Mouse (Mus musculus): Measurements from ENCODE around the gene Hoxa10. TPM values are rescaled to one million over a fixed set of nuclear protein-coding genes. Genes with fewer than 3 reads are reported as not detected.
A peak's percentile ranks its signal among the peaks of the same experiment; 100 is the strongest.

Gene Hoxa10
- polyA plus RNA-seq, 1 experiment from 2014 or later: 0.13 TPM

DNA sequence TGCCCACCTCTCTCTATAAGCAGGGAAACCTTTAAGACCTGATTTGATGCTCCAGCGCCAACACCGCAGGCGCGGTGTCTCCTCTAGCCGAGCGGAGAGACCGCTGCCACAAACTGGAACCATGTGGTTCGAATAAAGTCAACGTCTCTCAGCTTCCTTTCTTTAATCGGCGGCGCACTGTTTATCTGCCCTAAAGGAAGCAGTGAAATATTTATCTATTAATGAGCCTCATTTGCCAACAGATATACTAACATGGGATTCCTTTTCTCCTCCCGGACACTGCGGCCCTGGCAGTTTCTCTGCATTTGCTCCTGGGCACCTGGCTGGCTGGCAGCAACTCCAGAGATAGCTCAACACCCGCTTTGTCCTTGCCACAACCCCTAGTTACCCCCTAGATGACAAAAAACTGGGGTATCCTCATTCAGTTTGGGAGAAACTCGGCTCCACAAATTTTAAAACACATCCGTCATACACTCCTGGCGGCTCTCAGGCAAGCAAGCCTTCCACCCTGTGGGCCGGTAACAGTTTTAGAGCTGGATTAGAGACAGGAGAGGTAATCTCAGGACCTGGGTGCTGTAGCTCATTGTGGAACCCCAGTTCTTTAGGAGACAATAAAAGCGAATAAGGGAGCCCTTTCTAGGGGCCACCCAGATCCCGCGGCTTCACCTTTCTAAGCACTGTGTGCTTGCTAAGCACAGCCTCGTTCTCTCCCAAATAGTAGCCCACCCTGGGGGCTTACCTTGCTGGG is 22.6 kb downstream of the Hoxa10 start:
- Histone ChIP-seq H3K4me1 (peaks cover 25% of the 10 kb centered on the region), H3K36me3 (no peaks in the 10 kb centered on the region), H3K27me3 (peaks cover 100% of the 10 kb centered on the region), H3K4me3 (peak overlapping the region; percentile 30; the same call in 1 of the 2 replicates), H3K9ac (no peak overlapping the region), H3K27ac (no peak overlapping the region), H3K9me3 (no peaks in the 10 kb centered on the region), H3K4me2 (peak overlapping the region; percentile 51; the same call in 1 of the 2 replicates)
- WGBS: 4% methylated on average over 23 of the region's 23 CpGs
- no peak for ATAC-seq (ENCODE audit: insufficient number of reproducible peaks, insufficient read depth, low FRiP score, low TSS enrichment, low read depth)

DNA sequence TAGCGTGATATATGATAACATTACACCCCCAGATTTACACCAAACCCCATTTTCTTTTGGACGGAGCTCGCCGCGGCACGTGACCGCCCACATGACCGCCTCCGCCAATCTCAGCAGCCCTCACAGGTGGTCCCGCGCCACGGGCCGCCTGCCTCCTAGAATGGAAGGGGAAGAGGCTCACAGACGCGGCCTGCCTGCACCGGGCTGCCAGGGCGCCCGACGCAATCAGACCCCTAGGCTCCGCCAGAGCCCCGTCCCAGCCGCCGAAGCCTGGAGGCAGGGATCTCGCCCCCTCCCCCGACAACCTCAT is 23.2 kb downstream of the Hoxa10 start:
- peak overlapping the region; percentile 30 for H3K4me3 ChIP-seq
- peaks cover 27% of the 10 kb centered on the region for H3K4me1 ChIP-seq
- no peaks in the 10 kb centered on the region for H3K36me3 ChIP-seq
- peak overlapping the region; percentile 51 for H3K4me2 ChIP-seq
- WGBS: under 1% methylated on average over 25 of the region's 25 CpGs
- H3K9me3 ChIP-seq: no peaks in the 10 kb centered on the region
- H3K27ac ChIP-seq: no peak overlapping the region
- H3K9ac ChIP-seq: no peak overlapping the region
- ATAC-seq (ENCODE audit: insufficient number of reproducible peaks, insufficient read depth, low FRiP score, low TSS enrichment, low read depth): no peak
- peaks cover 100% of the 10 kb centered on the region for H3K27me3 ChIP-seq

GRCm38 (mm10) chr6:52216691-52217458 is 23.8 kb downstream of the Hoxa10 start:
- Histone ChIP-seq H3K4me3 (peak overlapping the region; percentile 30), H3K27ac (no peak overlapping the region), H3K36me3 (no peaks in the 10 kb centered on the region), H3K9me3 (no peaks in the 10 kb centered on the region), H3K9ac (no peak overlapping the region), H3K27me3 (peaks cover 100% of the 10 kb centered on the region), H3K4me2 (peak overlapping the region; percentile 51), H3K4me1 (peaks cover 28% of the 10 kb centered on the region)
- no peak for ATAC-seq (ENCODE audit: insufficient number of reproducible peaks, insufficient read depth, low FRiP score, low TSS enrichment, low read depth)
- 1% methylated on average over 60 of the region's 60 CpGs for WGBS

- H3K27me3 ChIP-seq: peaks cover 100% of the 10 kb centered on the region
- no peak overlapping the region for H3K4me3 ChIP-seq
- WGBS: under 1% methylated on average over 30 of the region's 30 CpGs
- no peaks in the 10 kb centered on the region for H3K36me3 ChIP-seq
- no peak overlapping the region for H3K4me2 ChIP-seq
- H3K27ac ChIP-seq: no peak overlapping the region
- no peaks in the 10 kb centered on the region for H3K9me3 ChIP-seq
- peaks cover 27% of the 10 kb centered on the region for H3K4me1 ChIP-seq
- no peak overlapping the region for H3K9ac ChIP-seq
- ATAC-seq (ENCODE audit: insufficient number of reproducible peaks, insufficient read depth, low FRiP score, low TSS enrichment, low read depth): no peak
Observed at GRCm38 (mm10) chr6:52215771-52216535, 24.7 kb downstream of the Hoxa10 start.

GRCm38 (mm10) chr6:52215070-52215469 is 25.6 kb downstream of the Hoxa10 start:
- Histone ChIP-seq H3K9ac (no peak overlapping the region), H3K27me3 (peaks cover 100% of the 10 kb centered on the region), H3K36me3 (no peaks in the 10 kb centered on the region), H3K27ac (no peak overlapping the region), H3K9me3 (no peaks in the 10 kb centered on the region), H3K4me2 (no peak overlapping the region), H3K4me3 (no peak overlapping the region), H3K4me1 (peaks cover 27% of the 10 kb centered on the region)
- ATAC-seq (ENCODE audit: insufficient number of reproducible peaks, insufficient read depth, low FRiP score, low TSS enrichment, low read depth): no peak
- 13% methylated on average over 3 of the region's 3 CpGs for WGBS

DNA sequence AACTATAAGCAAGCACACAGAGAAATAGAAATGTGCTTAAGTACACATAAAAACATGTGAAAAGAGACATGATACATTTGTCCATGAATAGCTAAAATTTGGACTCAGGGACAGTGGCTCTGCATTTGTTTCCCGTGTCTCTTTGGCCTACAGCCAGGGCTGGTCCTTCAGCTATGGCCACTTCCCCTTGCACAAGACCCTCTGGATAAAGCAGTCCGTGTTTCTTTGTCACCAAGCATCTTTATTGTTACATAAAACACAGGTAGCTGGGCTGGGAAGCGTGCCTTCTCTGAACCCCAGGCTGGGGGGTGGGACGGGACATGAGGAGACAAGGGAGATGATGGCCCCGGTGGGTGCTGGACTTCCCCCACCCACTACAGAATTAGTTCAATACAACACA is 26.4 kb downstream of the Hoxa10 start:
- Histone ChIP-seq H3K27ac (no peak overlapping the region), H3K9ac (no peak overlapping the region), H3K4me3 (no peak overlapping the region), H3K27me3 (peaks cover 100% of the 10 kb centered on the region), H3K9me3 (no peaks in the 10 kb centered on the region), H3K4me2 (no peak overlapping the region), H3K4me1 (peaks cover 27% of the 10 kb centered on the region), H3K36me3 (no peaks in the 10 kb centered on the region)
- no peak for ATAC-seq (ENCODE audit: insufficient number of reproducible peaks, insufficient read depth, low FRiP score, low TSS enrichment, low read depth)
- WGBS: 6% methylated on average over 5 of the region's 5 CpGs

DNA sequence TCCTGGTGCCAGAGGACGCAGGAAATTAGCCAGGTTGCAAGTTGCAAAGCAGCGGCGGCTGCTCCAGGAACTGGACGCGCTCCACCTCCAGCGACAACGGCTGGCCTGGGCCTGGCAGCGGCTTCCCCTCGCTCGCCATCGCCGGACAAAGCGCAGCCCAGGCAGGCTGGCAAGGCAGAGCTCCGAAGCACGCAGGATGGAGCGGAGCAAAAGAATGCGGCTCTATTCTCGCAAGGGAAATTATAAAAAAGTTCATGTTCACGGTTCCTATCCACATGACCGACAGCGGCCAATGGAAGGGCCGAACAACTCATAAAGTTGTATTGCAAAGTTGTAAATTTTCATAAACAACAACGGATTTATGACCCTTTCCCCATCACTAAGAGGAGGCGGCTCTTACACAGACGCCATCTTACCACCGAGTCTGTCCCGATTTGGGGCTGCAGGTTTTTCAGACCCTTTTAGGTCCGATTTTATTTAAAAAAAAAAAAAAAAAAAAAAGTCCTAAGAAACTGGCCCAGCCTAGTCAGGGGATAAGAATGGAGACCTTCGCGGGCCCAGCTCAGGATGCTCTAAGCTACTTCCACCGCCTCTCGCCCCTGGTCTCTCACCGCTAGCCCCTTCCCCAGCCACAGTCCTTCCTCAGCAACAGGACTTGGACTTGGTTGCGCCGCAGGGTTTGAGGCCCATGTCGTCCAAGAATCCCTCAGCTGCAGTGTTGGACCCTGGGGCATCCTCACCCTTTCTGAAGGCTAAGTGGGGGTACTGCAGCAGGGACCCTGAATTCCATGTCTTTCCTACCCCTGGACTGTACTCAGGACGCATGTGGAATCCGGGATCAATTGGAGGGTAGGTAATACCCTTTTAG is 27.3 kb downstream of the Hoxa10 start, which contains the start of the genes Hoxa3 and Gm28308:
Hoxa3 (minus strand) TSS at position 218 of the 868 bp plus-strand sequence.
Gm28308 (minus strand) TSS at position 221 of the 868 bp plus-strand sequence.
- no peak for ATAC-seq (ENCODE audit: insufficient number of reproducible peaks, insufficient read depth, low FRiP score, low TSS enrichment, low read depth)
- Histone ChIP-seq H3K9ac (no peak within 1 kb of the TSS), H3K9me3 (no peaks in the 10 kb centered on the region), H3K4me1 (peaks cover 27% of the 10 kb centered on the region), H3K4me3 (0 out of 2 replicates have a peak within 1 kb of the TSS, but pooled peaks have one; percentile 20), H3K27ac (no peak within 1 kb of the TSS), H3K27me3 (peaks cover 100% of the 10 kb centered on the region), H3K36me3 (no peaks in the 10 kb centered on the region), H3K4me2 (peak within 1 kb of the TSS; percentile 34)
- 3% methylated on average over 38 of the region's 38 CpGs for WGBS

GRCm38 (mm10) chr6:52212556-52213118 is 28.0 kb downstream of the Hoxa10 start:
- no peak for ATAC-seq (ENCODE audit: insufficient number of reproducible peaks, insufficient read depth, low FRiP score, low TSS enrichment, low read depth)
- 1% methylated on average over 22 of the region's 22 CpGs for WGBS
- no peaks in the 10 kb centered on the region for H3K36me3 ChIP-seq
- H3K9ac ChIP-seq: no peak overlapping the region
- peak overlapping the region; percentile 34 for H3K4me2 ChIP-seq
- H3K4me3 ChIP-seq: 0 out of 2 replicates have a peak overlapping the region, but pooled peaks have one; percentile 20
- H3K4me1 ChIP-seq: peaks cover 27% of the 10 kb centered on the region
- H3K27ac ChIP-seq: no peak overlapping the region
- peaks cover 100% of the 10 kb centered on the region for H3K27me3 ChIP-seq
- no peaks in the 10 kb centered on the region for H3K9me3 ChIP-seq

DNA sequence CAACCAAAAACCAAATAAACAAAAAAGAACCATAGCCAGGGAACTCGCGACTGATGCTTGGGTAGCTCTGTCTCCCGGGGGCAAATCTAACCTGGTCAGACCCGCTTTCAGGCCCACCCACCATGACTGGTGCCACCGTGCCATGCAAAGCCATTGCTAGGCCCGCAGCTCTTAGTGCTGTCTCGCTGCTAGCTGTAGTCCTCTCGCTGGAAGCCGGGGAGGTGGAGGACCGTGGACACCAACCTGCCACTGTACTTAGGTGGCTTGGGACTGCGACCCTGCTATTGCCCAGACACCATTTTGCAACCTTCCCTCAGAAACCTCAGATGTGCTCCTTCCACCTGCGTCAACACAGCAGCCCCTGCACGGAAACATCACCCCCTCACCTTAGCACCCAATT is 28.7 kb downstream of the Hoxa10 start:
- Histone ChIP-seq H3K27me3 (peaks cover 100% of the 10 kb centered on the region), H3K4me2 (peak overlapping the region; percentile 24; the same call in 1 of the 2 replicates), H3K4me3 (peak overlapping the region; percentile 20; the same call in 1 of the 2 replicates), H3K4me1 (peaks cover 20% of the 10 kb centered on the region), H3K9me3 (no peaks in the 10 kb centered on the region), H3K27ac (no peak overlapping the region), H3K36me3 (no peaks in the 10 kb centered on the region), H3K9ac (no peak overlapping the region)
- WGBS: 2% methylated on average over 13 of the region's 13 CpGs
- no peak for ATAC-seq (ENCODE audit: insufficient number of reproducible peaks, insufficient read depth, low FRiP score, low TSS enrichment, low read depth)

DNA sequence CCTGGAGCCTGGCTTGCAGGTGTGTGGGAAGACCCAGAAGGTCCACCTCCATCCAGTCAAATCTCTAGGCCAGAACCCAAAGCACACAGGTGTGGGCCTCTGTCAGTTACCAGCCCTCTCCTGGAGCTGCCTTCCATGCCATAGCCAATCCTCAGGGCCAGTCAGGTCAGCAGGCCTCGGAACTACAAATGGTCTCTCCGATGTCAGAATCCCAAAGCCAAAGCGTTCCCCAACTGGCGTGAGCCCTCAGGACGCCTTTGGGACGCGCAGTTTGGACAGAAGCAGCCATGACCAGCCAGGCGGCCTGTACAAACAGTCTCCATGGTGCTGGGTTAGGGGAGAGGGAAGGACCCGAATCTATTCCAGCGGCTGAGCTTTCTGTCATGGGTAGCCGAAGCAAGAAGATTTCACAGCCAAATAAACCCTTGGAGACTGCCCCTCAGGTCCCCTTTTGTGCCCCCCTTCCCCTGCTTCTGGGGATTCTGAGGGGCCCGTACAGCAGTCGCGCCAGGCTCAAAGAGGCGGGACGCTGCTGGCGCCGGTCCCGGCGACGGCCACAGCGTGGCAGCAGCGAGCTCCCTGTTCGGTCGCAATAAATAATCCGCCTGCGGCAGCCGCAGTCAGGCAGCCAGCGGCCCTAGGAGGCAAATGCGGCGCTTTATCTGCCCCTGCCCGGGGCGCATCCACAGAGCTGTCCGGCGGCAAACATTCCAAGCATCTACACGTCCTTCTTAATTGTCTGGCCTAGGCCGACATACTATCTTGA is 29.3 kb downstream of the Hoxa10 start:
- 1% methylated on average over 37 of the region's 37 CpGs for whole genome bisulfite sequencing
- H3K36me3 ChIP-seq: no peaks in the 10 kb centered on the region
- H3K4me2 ChIP-seq: peak overlapping the region; percentile 24; the same call in 1 of the 2 replicates
- ATAC-seq (ENCODE audit: insufficient number of reproducible peaks, insufficient read depth, low FRiP score, low TSS enrichment, low read depth): no peak
- H3K4me3 ChIP-seq: peak overlapping the region; percentile 20; the same call in 1 of the 2 replicates
- no peak overlapping the region for H3K27ac ChIP-seq
- no peaks in the 10 kb centered on the region for H3K9me3 ChIP-seq
- H3K27me3 ChIP-seq: peaks cover 100% of the 10 kb centered on the region
- H3K4me1 ChIP-seq: peaks cover 17% of the 10 kb centered on the region; the same call in 1 of the 2 replicates
- H3K9ac ChIP-seq: no peak overlapping the region
